Mouse (Mus musculus) spleen, adult 2 months (tissue): ENCODE results near the gene Ccdc183.

Experiments used
- CTCF ChIP-seq: fragments of 200-500 bp; IDR thresholded peaks from 2 replicates; pipeline ENCODE4 v1.5.1; 2011; ENCODE audit warnings: mild to moderate bottlenecking, inconsistent platforms; ENCODE audit not compliant: insufficient read depth, insufficient read length, insufficient replicate concordance; ENCODE audit errors: extremely low read depth
- POLR2A ChIP-seq: fragments of 200-500 bp; IDR thresholded peaks from 2 replicates; pipeline ENCODE4 v1.6.1; 2011; ENCODE audit warnings: low read depth, low read length, inconsistent platforms

GRCm38 (mm10) chr2:25652902-25653301 lies 35.4 kb upstream of the Ccdc183 start, which contains the start of gene Lcn8:
- no peak for TF ChIP-seq CTCF
- no peak for TF ChIP-seq POLR2A
